Mouse (Mus musculus): ENCODE data around the gene Clic1. TPM values are rescaled to one million over a fixed set of nuclear protein-coding genes. Genes with fewer than 3 reads are reported as not detected.
A peak's percentile ranks its signal among the peaks of the same experiment; 100 is the strongest.

Gene Clic1
- total and polyA plus RNA-seq, 3 experiments = 114 to 198 (median 160) TPM

DNA sequence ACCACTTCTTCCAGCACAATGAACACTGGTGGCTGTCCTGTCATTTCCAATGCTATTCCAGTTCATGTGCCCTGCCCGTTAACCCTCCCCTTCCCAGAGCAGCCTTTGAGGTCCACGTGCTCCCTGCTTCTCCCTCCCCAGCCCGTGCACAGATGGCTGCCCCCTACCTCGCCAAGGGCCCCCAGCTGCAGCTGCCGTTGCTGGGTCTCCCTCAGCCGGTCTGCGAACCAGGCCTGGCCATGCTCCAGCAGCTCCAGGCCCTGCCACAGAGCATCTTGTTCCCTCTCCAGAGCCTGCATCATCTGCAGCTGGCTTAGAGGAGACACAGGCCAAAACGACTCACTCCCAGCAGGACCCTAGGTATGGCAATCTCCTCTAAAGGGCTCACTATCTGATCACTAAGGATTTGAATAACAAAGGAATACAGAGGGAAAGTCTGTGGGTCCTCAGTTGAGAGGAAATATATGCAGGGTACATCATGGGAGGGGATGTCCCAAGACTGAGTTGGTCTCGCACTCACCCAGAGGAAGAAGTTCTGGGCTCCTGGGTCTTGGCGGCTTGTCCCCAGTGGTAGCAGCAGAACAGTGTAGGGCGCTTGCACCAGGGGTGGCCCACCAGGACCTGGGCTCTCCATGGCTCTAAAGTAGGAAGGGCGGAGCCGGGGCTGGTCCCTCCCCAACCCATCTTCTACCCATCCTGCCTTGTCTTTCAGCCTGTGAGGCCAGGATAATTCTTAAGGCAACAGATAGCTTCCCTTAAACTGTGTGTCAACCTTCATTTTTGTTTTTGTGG lies 22.3 kb upstream of the Clic1 start, which contains the start of gene Sapcd1:
Sapcd1 (minus strand) TSS at position 740 of the 792 bp plus-strand sequence.
- in situ Hi-C loops (cut with MboI; ENCODE audit: low pct_ligation_motif_present, low pct_unique_long_range_greater_than_20kb, low sequenced_read_pairs) = loop anchor here (10.0 kb wide), 1 partner anchor 87 kb away; the partner anchor contains the start of gene Ly6g5b
- Histone ChIP-seq H3K9me3 (replicated peaks; ENCODE audit: low read length) (no peaks in the 10 kb centered on the region), H3K4me1 (ENCODE audit: control insufficient read depth in 1 of 2, insufficient read depth in 2 of 2) (peaks cover 19 to 73% of the 10 kb centered on the region in 2 experiments), H3K4me3 (replicated peaks in 1 of 3; ENCODE audit: low read depth in 2 of 3, low read length in 2 of 3, poor library complexity in 1 of 3) (peak within 1 kb of the TSS; percentile 52 to 86 (median 58)), H3K27me3 (replicated peaks) (no peaks in the 10 kb centered on the region), H3K4me2 (ENCODE audit: insufficient read depth, low read depth, poor library complexity, severe bottlenecking) (peak within 1 kb of the TSS; percentile 43), H3K79me2 (replicated peaks; ENCODE audit: control insufficient read depth, extremely low read depth, insufficient read depth, poor library complexity, severe bottlenecking) (no peaks in the 10 kb centered on the region; the same call in none of the 2 replicates), H3K27ac (ENCODE audit: insufficient read depth, low read depth) (peak within 1 kb of the TSS; percentile 91), H3K36me3 (replicated peaks in 1 of 2; ENCODE audit: control insufficient read depth in 1 of 2, insufficient read depth in 1 of 2, low read length in 1 of 2) (peaks cover 4 to 61% of the 10 kb centered on the region in 2 experiments), H3K9ac (ENCODE audit: insufficient read depth, low read depth) (peak within 1 kb of the TSS; percentile 75)
- peak; percentile 96 for DNase-seq (ENCODE audit: extremely low read depth)
- TF ChIP-seq RCOR1 (conservative IDR thresholded peaks at IDR 0.05; ENCODE audit: low read depth, low read length) (no peak), USF2 (conservative IDR thresholded peaks at IDR 0.05; ENCODE audit: low read depth, low read length) (no peak), ZNF384 (IDR thresholded peaks at IDR 0.05; ENCODE audit: low read depth, low read length) (no peak), MAX (IDR thresholded peaks at IDR 0.05; ENCODE audit: low read length) (peak; percentile 39; the same call in 1 of the 2 replicates), NELFE (IDR thresholded peaks at IDR 0.05; ENCODE audit: low read depth, low read length) (no peak), RAD21 (IDR thresholded peaks at IDR 0.05; ENCODE audit: low read depth, low read length) (no peak; the same call in 1 of the 2 replicates), MAZ (IDR thresholded peaks at IDR 0.05; ENCODE audit: low read depth, low read length) (no peak), MEF2A (IDR thresholded peaks at IDR 0.05; ENCODE audit: borderline replicate concordance, low read depth, low read length) (no peak), TCF12 (IDR thresholded peaks at IDR 0.05; ENCODE audit: low read depth, low read length) (0 out of 2 replicates have a peak, but pooled peaks have one; percentile 1), TBP (conservative IDR thresholded peaks at IDR 0.05; ENCODE audit: low read depth, low read length) (peak; percentile 81), HCFC1 (IDR thresholded peaks at IDR 0.05; ENCODE audit: low read depth, low read length) (no peak), KAT2A (IDR thresholded peaks at IDR 0.05; ENCODE audit: insufficient replicate concordance, low read length) (no peak), PAX5 (IDR thresholded peaks at IDR 0.05; ENCODE audit: low read length) (no peak), UBTF (IDR thresholded peaks at IDR 0.05; ENCODE audit: low read depth, low read length) (no peak), JUN (IDR thresholded peaks at IDR 0.05; ENCODE audit: insufficient read depth, low read depth, low read length) (no peak), POLR2A (IDR thresholded peaks at IDR 0.05; ENCODE audit: low read depth, low read length) (peak; percentile 77), ELF1 (IDR thresholded peaks at IDR 0.05; ENCODE audit: low read depth, low read length) (no peak; the same call in none of the 2 replicates), MYC (IDR thresholded peaks at IDR 0.05; ENCODE audit: low read depth, low read length) (0 out of 2 replicates have a peak, but pooled peaks have one; percentile 8), ZMIZ1 (IDR thresholded peaks at IDR 0.05; ENCODE audit: low read depth, low read length) (no peak; the same call in 1 of the 2 replicates), CHD1 (IDR thresholded peaks at IDR 0.05; ENCODE audit: low read depth, low read length) (no peak), E2F4 (IDR thresholded peaks at IDR 0.05; ENCODE audit: insufficient replicate concordance, low read depth, low read length) (no peak), ZKSCAN1 (IDR thresholded peaks at IDR 0.05; ENCODE audit: borderline replicate concordance, low read depth, low read length) (no peak), ZC3H11A (IDR thresholded peaks at IDR 0.05; ENCODE audit: low read depth, low read length) (no peak), CTCF (conservative IDR thresholded peaks at IDR 0.05 in 1 of 2, IDR thresholded peaks at IDR 0.05 in 1 of 2; ENCODE audit: low read depth in 2 of 2, low read length in 2 of 2) (no peak; a peak in 1 of 4 replicates), BHLHE40 (IDR thresholded peaks at IDR 0.05; ENCODE audit: low read depth, low read length) (peak; percentile 20; the same call in 1 of the 2 replicates), CHD2 (IDR thresholded peaks at IDR 0.05; ENCODE audit: low read length) (no peak), MAFK (IDR thresholded peaks at IDR 0.05; ENCODE audit: insufficient replicate concordance, low read length) (no peak), EP300 (IDR thresholded peaks at IDR 0.05; ENCODE audit: low read length) (no peak), GABPA (IDR thresholded peaks at IDR 0.05; ENCODE audit: insufficient replicate concordance, low read depth, low read length) (no peak), NRF1 (IDR thresholded peaks at IDR 0.05; ENCODE audit: low read depth, low read length) (no peak), SIN3A (IDR thresholded peaks at IDR 0.05; ENCODE audit: low read length) (no peak), SMC3 (IDR thresholded peaks at IDR 0.05; ENCODE audit: low read depth, low read length) (no peak), JUND (conservative IDR thresholded peaks at IDR 0.05; ENCODE audit: low read depth, low read length) (no peak), MXI1 (IDR thresholded peaks at IDR 0.05; ENCODE audit: low read depth, low read length) (no peak), POLR2AphosphoS2 (IDR thresholded peaks at IDR 0.05; ENCODE audit: low read depth, low read length) (no peak), USF1 (IDR thresholded peaks at IDR 0.05; ENCODE audit: low read depth, low read length) (no peak), ETS1 (conservative IDR thresholded peaks at IDR 0.05; ENCODE audit: low read depth, low read length) (peak; percentile 14; the same call in 1 of the 2 replicates), IRF4 (IDR thresholded peaks at IDR 0.05; ENCODE audit: low read depth, low read length) (peak; percentile 12; the same call in 1 of the 2 replicates)
- dilution Hi-C loops (cut with MboI; ENCODE audit: extremely low pct_ligation_motif_present, extremely low pct_unique_long_range_greater_than_20kb, low sequenced_read_pairs) = no loop called here
